ENCODE assay signal across 8 mouse cellular contexts in the genomic region with DNA sequence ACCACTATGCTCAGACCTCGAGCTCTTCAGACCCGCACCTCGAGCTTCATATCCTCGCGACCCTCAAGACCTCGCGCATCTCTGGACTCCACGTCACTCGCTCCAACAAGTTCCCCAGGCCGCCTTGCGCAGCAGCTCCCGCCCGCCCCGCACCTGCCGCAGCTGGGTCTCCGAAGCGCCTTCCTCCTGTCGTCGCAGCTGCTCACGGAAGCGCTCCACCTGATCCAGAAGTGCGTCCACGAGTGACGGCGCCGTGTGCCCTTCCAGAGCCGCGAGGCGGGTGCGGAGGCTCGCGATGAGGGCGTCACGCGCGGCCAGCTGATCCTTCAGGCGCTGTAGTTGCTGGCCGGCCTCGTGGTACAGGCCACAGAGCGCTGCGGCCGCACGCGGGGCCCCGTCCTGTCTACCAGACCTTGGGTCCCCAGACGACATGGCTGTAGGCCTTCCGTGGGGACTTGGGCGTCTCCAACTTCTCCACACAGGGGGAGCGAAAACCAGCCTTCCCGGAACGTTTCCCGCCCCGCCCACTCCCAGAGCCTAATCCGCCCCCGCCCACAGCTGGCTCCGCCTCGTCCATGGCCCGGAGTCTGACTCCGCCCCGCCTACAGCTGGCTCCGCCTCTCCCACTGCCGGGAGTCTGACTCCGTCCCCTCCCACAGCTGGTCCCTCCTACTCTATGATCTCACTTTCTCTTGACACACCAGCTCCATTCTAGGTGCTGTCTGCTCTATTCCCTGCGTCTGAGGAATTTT. TPM values are rescaled to one million over a fixed set of nuclear protein-coding genes. Genes with fewer than 3 reads are reported as not detected.
DNase-seq lines count a peak whose midpoint lies in the region; ATAC-seq lines count a peak whose summit lies in the region.

TSS of gene Tnip2 (minus strand) at position 526 of the 752 bp plus-strand sequence.

- H3K4me2 ChIP-seq in hindbrain, embryonic 15.5 days, result peak within 1 kb of the TSS; percentile 87

- 0 out of 2 replicates have a peak within 1 kb of the TSS, but pooled peaks have one; percentile 13 for H3K27ac ChIP-seq in hindbrain, embryonic 15.5 days (replicated peaks)

- H3K9me3 ChIP-seq in hindbrain, embryonic 15.5 days, result no peaks in the 10 kb centered on the region

- peak within 1 kb of the TSS; percentile 56 for H3K9ac ChIP-seq in hindbrain, embryonic 15.5 days

- peaks cover 5% of the 10 kb centered on the region; the same call in 1 of the 2 replicates for H3K27me3 ChIP-seq in hindbrain, embryonic 15.5 days

- WGBS in hindbrain, embryonic 15.5 days, result under 1% methylated on average over 64 of the region's 64 CpGs

- peak; percentile 96 for ATAC-seq in hindbrain, embryonic 15.5 days (ENCODE audit: low FRiP score, low read depth)

- no peaks in the 10 kb centered on the region for H3K36me3 ChIP-seq in hindbrain, embryonic 15.5 days

- peak; percentile 93 for DNase-seq in R1 (ENCODE audit: low read depth, low spot score)
- peak; percentile 62 to 82 for DNase-seq in cerebellum, postnatal 25 days
- DNase-seq in frontal cortex, postnatal 36 days (ENCODE audit: low spot score in 2 of 2), result peak; percentile 88 to 91
- DNase-seq in left cerebral cortex, adult 11 months (ENCODE audit: low spot score), result peak; percentile 92
- peak; percentile 97 to 98 for DNase-seq in lung, postnatal 4 days
- DNase-seq in retina, postnatal 7 days (ENCODE audit: low read depth, low spot score), result peak; percentile 87
- DNase-seq in urinary bladder, adult 2 months (ENCODE audit: low spot score), result peak; percentile 81

- H3K4me3 ChIP-seq in hindbrain, embryonic 15.5 days, result peak within 1 kb of the TSS; percentile 74

- H3K4me1 ChIP-seq in hindbrain, embryonic 15.5 days (replicated peaks), result peaks cover 7% of the 10 kb centered on the region

RNA-seq across cellular contexts. Expression of gene Tnip2, which starts in this region (rescaled TPM):
- polyA plus RNA-seq in hindbrain, embryonic 15.5 days (2015; fragmentation: Nextera tagmentation; extraction: Ambion mirVana), result 13.3 and 15.0 TPM in 2 replicates
- polyA plus RNA-seq in urinary bladder, adult 2 months (2012; rRNA removed), result 39.9 and 43.9 TPM in 2 replicates

Comparison
In these comparisons a context has a peak if more than half of its experiments do, and no peak if none do; other contexts are left out.
1. Peak in every context shown above with its lines: DNase-seq, ATAC-seq, H3K4me3 ChIP-seq and H3K27ac ChIP-seq.